Mouse (Mus musculus): ENCODE data around the gene Msh4.

DNA sequence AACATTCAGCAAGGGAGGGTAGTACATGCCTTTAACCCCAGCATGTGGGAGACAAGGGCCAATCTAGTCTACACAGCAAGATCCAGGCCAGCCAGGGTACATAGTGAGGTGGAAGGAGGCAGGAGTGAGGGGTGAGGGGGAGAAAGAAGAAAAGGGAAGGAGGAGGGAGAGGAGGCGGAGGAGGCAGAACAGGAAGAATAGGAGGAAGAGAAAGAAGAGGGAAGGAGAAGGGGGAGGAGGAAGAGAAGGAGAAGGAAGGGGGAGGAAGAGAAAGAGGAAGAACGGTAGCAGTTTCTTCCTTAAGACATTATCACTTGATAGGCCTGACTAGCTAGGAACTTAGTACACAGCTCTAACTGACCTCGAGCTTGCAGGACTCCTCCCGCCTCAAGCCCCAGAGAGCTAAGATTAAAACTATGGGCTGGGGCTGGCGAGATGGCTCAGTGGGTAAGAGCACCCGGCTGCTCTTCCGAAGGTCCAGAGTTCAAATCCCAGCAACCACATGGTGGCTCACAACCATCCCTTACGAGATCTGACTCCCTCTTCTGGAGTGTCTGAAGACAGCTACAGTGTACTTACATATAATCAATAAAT, 16.7 kb downstream of the Msh4 start:
- TF ChIP-seq GATA1 (IDR thresholded peaks at IDR 0.05; ENCODE audit: borderline replicate concordance, low read length) (no peak), FLI1 (IDR thresholded peaks at IDR 0.05; ENCODE audit: low read length) (no peak)
